Mouse (Mus musculus): ENCODE measurements around the gene A730015C16Rik. TPM values are rescaled to one million over a fixed set of nuclear protein-coding genes. Genes with fewer than 3 reads are reported as not detected.

Gene A730015C16Rik
- polyA plus RNA-seq (2012; rRNA removed) = 0.29 TPM in 1 of 2 replicates, not detected in the other

DNA sequence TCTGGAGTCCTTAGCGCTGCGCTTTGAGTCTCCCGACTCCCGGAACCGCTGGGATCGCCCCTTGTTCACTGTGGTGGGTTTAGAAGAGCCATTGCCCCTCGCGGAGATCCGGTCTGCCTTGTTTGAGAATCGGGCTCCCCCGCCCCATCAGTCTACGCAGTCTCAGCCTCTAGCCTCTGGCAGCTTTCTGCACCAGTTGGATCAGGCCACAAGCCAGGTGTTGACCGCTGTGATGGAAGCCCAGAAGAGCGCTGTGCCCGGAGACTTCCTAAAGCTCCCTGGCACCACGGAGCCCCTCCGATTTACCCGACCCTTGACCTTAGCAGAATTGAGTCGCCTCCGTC, at the start of gene A730015C16Rik:
A730015C16Rik (minus strand) TSS at position 115 of the 344 bp plus-strand sequence.

DNA sequence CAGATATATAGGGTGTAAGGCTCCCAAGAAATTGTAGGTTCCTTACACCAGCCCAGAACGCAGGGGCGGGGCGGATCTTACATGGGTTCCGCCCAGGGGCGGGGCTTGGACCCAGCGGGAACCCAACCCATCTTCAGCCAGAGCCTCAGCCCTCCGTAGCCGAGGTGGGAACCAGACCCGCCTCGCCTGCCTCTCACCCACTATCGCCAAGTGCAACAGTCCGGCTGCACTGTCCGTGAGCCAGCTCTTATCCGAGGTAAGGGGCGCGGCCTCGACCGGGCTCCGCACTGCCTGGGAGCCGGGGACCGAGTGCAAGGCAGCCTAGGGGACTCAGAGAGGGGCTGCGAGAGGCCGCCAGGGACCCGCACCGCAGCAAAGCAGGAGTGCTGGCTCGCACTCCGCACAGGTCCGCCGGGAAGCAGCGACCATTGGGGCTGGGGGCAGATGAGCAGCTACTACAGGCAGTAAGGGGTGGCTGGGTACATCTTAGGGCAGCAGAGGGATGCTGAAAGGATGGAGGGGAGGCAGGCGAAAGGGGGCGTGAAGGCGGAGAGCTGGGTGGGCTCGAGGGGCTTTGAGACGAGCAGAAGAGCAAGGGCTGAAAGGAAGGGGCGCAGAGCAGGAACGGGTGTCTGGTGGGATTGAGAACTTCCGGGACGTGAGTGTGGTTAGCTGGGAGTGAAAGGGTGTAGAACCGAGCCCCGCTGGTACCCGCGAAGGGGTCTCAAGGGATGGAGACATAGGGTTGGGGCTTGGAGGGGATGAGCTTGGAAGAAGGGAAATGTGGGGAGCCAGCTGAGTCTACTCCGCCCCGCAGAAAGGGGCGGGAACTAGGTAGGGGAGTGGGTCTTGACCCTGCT, 30.8 kb upstream of the A730015C16Rik start, which contains the start of gene Rab3b:
Rab3b (plus strand) TSS at position 101 of the 860 bp plus-strand sequence.

DNA sequence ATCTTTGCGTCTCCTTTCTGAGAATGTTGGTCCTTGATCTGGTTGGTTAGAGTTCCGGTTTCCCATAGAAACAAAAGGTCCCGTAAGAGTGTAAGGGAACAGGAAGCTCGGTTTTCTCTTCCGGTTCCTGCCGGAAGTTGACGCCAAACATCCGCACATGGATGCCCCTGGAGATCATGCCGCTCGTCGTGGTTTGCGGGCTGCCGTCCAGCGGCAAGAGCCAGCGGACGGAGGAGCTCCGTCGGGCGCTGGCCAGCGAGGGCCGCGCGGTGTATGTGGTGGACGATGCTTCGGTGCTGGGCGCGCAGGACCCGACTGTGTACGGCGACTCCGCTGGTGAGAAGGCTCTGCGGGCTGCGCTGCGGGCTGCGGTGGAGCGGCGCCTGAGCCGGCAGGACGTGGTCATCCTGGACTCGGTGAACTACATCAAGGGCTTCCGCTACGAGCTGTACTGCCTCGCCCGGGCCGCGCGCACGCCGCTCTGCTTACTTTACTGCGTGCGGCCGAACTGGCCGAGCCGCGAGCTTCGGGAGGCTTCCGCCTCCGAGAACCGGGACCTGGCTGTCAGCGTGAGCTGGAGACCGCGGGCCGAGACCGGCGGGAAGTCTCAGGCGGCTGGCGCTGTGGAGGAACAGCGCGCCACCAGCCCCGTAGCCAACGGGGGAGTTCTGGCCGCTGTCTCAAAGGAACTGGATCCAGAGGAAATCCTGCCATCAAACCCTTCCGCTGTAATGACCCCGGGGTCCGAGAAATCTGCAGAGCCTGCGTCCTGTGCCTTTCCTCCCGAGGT, 509 bp downstream of the A730015C16Rik start, which contains the start of gene Kti12:
Kti12 (plus strand) TSS at position 71 of the 790 bp plus-strand sequence.

DNA sequence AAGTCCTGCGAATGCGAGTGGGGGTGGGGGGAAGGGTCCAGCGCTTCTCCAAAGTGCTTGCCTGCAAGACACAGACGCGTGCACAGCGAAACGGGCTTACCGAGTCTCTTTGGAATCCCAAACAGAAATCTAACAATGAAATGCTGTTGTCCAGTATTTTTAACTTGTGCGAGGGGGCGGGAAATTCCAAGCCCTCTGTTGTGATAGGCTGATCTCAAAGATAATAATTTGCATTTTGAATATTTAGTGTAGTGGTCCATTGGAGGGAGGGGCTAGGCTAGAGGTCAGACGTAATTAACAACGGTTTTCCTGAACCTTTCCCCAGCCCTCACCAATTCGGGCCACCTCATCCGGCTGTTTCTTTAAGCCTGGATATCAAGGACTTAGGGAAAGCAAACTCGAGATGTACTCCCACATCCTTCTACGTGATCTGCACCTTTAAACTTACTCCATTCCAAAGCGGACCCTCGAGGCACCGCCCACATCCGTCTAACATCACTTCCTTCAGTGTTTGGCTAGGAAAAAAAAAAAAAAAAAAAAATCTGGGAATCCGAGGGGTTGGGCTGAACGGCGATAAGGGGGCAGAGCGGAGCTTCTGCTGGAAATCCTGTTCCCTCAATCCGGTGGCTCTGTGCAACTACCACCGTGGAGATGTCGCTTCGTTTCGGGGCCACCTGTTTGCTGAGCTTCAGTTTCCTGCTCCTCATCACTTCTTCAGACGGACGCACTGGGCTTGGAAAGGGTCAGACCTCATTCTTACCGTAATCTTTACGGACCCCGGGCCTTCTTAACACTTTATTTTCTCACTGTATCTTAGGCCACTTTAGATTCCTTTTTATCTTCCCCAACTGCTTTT, 14.1 kb downstream of the A730015C16Rik start, which contains the start of gene Txndc12:
Txndc12 (plus strand) TSS at position 487 of the 856 bp plus-strand sequence.

DNA sequence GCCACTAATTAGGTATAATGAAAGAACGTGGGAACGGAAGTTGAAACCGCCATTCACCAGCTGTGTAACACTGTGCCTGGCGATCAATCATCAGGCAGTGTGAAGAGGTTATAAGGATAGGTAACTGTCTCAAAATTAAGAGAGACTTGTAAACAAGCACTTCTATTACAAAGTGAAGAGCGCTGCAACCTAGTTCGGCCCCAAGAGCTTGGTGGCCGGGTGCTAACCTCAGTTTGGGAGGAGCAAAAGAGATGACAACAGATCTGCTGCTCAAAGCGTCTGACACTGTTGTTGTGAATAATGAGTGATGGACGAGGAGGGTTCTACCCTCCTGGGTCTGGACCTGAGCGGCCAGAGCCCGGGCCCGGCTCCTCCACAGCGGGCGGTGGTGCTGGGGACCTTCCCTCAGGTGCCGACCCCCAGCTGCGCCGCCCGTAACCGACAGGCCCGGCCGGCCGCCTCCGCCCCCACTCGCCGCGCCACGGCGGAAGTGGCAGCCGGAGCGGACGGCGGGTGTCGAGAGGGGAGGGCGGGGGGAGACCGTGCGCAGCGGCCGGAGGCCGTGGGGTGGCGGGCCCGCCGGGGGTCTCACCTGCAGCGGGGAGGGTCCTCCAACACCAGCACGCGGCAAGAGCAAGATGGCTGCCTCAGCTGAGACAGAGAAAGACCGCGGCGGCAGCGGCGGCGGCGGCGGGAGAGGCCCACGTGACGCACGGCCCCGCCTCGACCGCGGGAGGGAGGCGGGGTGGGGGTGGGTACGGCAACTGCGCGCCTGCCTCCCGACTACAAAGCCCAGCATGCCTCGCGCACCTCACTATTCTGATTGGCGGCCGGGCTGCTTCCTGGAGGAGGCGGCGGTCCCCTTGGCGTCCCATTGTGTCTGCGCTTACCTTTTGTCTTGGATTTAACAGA, 15.2 kb downstream of the A730015C16Rik start, which contains the start of gene Btf3l4:
Btf3l4 (minus strand) TSS at position 699 of the 912 bp plus-strand sequence.

Other genes with a start within 250 kb of the A730015C16Rik start
- 36.7 and 43.7 TPM in 2 replicates for gene Cc2d1b, start 228.7 kb downstream of the A730015C16Rik start, polyA plus RNA-seq (2012; rRNA removed)
- 0.18 and 0.29 TPM in 2 replicates for gene 3110021N24Rik, start 129.0 kb downstream of the A730015C16Rik start, polyA plus RNA-seq (2012; rRNA removed)
- gene Zfyve9, start 67.8 kb downstream of the A730015C16Rik start, polyA plus RNA-seq (2012; rRNA removed) = 4.6 and 6.3 TPM in 2 replicates
- 12.0 and 12.9 TPM in 2 replicates for gene Btf3l4, start 15.0 kb downstream of the A730015C16Rik start, polyA plus RNA-seq (2012; rRNA removed)
- gene Txndc12, start 14.0 kb downstream of the A730015C16Rik start, polyA plus RNA-seq (2012; rRNA removed) = 7.2 and 9.5 TPM in 2 replicates
- gene Kti12, start 834 bp downstream of the A730015C16Rik start, polyA plus RNA-seq (2012; rRNA removed) = 59.1 and 64.7 TPM in 2 replicates
- gene Rab3b, start 30.4 kb upstream of the A730015C16Rik start, polyA plus RNA-seq (2012; rRNA removed) = 3.2 and 6.8 TPM in 2 replicates
- gene Nrd1, start 152.0 kb upstream of the A730015C16Rik start, polyA plus RNA-seq (2012; rRNA removed) = 18.9 and 23.1 TPM in 2 replicates